Mouse (Mus musculus) cortical plate, adult 2 months (tissue): Measurements from ENCODE around the gene Nap1l4. TPM values are rescaled to one million over a fixed set of nuclear protein-coding genes. Genes with fewer than 3 reads are reported as not detected.

Experiments used
- H3K27ac ChIP-seq: fragments of 200-500 bp; 2 replicates; pipeline ENCODE4 v1.5.1; 2012; ENCODE audit warnings: low read length, control low read depth, inconsistent platforms; ENCODE audit not compliant: insufficient read depth
- H3K4me1 ChIP-seq: fragments of 200-500 bp; 2 replicates; pipeline ENCODE4 v1.6.1; 2011; ENCODE audit warnings: low read length; ENCODE audit not compliant: control insufficient read depth, insufficient read depth
- H3K4me3 ChIP-seq: fragments of 200-500 bp; 2 replicates; pipeline ENCODE4 v1.5.1; 2011; ENCODE audit warnings: mild to moderate bottlenecking, low read length, control low read depth; ENCODE audit not compliant: insufficient read depth
- CTCF ChIP-seq: fragments of 200-500 bp; IDR thresholded peaks from 2 replicates; pipeline ENCODE4 v1.5.1; 2011; ENCODE audit warnings: mild to moderate bottlenecking, control low read depth, low read length; ENCODE audit not compliant: insufficient read depth; ENCODE audit errors: extremely low read depth
- POLR2A ChIP-seq: fragments of 200-500 bp; IDR thresholded peaks from 2 replicates; pipeline ENCODE4 v1.6.1; 2011; ENCODE audit warnings: mild to moderate bottlenecking, low read length, control low read depth; ENCODE audit not compliant: insufficient read depth; ENCODE audit errors: extremely low read depth
- polyA plus RNA-seq: library from polyadenylated mRNA; depleted of rRNA; stranded (reverse); fragments of >200 nt; gene quantifications from 2 replicates; pipeline ENCODE4 v1.2.3, GENCODE M21; 2012; rRNA removed

The Nap1l4 gene
- polyA plus RNA-seq, 1 experiment = 130 TPM

GRCm38 (mm10) chr7:143473347-143474101 is 75.4 kb downstream of the Nap1l4 start, which contains the start of gene Slc22a18:
Gene Slc22a18 (plus strand): TSS chr7:143473736.
- H3K4me3 ChIP-seq = no peak within 1 kb of the TSS
- H3K27ac ChIP-seq = no peak within 1 kb of the TSS
- no peaks in the 10 kb centered on the region for H3K4me1 ChIP-seq
- no peak for TF ChIP-seq POLR2A
- TF ChIP-seq CTCF = no peak

DNA sequence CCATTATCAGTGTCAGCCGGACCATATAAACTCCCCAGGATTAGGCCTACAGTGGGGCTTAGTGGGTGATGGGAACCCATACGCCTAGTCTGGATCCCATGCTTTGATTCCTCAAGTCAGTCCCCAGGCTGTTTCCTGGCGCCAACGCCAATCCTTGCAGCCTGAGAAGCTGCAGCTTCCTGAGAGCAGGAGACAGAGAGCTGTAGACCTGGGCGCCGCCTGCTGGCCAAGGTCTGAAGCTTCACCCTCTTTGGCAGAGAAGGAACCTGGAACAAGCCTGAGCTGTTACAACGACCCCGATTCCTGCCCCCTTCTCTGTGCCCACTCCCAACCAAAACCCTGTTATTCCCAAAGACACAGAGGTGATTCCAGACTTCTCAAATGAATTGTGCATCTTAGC is 79.0 kb downstream of the Nap1l4 start:
- TF ChIP-seq CTCF = peak; percentile 77
- TF ChIP-seq POLR2A = no peak
- H3K4me3 ChIP-seq = no peak overlapping the region
- H3K27ac ChIP-seq = no peak overlapping the region
- no peaks in the 10 kb centered on the region for H3K4me1 ChIP-seq

GRCm38 (mm10) chr7:143467714-143468113 is 81.2 kb downstream of the Nap1l4 start:
- TF ChIP-seq POLR2A (no peak), CTCF (no peak)
- Histone ChIP-seq H3K27ac (no peak overlapping the region), H3K4me3 (no peak overlapping the region), H3K4me1 (no peaks in the 10 kb centered on the region)

DNA sequence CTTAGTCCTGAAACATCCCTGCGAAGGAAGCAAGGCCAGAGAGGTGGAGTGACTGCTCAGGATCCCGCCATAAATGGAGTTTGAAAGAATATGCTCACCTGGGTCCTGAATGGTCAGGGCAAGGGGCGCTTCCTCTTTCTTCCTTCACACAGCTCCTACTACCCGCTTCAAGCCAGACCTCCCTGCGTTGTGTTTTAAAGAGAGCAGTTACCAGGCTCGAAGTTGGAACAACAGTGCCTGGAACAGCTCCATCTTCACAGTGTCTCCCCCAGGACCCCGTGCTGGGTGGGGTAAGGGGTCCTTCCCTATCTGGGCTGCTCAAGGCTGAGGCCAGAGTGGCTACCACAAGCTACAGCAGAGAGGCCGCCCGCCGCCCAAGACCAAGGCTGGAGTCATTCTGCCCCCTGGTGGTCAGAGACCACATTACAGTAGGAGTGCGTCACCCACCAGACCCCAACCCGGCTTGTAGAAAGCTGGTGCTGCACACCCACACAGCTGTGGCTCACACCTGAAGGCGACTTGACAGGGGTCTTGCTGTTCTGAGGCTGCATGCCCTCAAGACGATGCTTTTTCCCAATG is 82.7 kb downstream of the Nap1l4 start:
- Histone ChIP-seq H3K4me1 (no peaks in the 10 kb centered on the region), H3K4me3 (no peak overlapping the region), H3K27ac (no peak overlapping the region)
- TF ChIP-seq CTCF = peak; percentile 85
- no peak for TF ChIP-seq POLR2A

DNA sequence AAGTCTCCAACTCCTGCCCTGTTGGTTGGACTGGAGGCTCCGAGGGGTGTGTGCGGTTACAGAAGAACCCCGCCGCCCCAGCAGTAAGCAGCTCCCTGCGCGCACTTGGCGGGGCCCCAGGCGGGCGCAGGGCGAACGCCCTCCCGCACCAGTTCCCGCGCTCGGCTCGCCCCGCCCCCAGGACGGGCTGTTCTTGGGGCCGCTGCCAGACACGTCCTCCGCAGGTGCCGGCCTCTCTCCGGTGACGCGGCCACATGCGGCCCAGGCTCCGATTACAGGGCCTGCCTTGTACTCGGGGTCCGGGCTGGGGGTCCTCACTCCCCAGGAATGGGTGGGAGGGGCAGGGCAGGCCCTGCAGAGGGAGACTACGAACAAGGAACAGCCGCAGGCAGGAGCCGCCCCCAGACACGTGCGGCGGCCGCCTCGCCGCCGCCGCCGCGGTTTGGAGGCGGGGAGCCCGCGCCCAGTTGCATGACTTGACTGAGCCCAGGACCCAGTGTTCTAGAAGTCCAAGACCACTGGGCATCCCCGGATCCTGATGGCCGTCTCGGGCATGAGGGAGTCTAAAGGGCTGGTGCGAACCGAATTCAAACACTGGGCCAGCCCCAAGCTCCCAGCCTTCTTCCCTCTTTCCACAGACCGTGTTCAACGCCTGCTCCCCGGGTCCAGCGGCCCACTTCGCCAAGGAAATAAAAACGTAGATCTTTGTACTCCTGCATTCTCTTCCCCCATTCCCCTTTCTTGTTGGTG is 83.9 kb downstream of the Nap1l4 start:
- no peak overlapping the region for H3K27ac ChIP-seq
- no peaks in the 10 kb centered on the region for H3K4me1 ChIP-seq
- TF ChIP-seq CTCF (no peak), POLR2A (no peak)
- no peak overlapping the region for H3K4me3 ChIP-seq

GRCm38 (mm10) chr7:143463865-143464415 is 85.0 kb downstream of the Nap1l4 start:
- no peak overlapping the region for H3K27ac ChIP-seq
- TF ChIP-seq POLR2A = no peak
- TF ChIP-seq CTCF = peak; percentile 82
- H3K4me1 ChIP-seq = no peaks in the 10 kb centered on the region
- H3K4me3 ChIP-seq = no peak overlapping the region

Other genes with a start within 250 kb of the Nap1l4 start
- gene Cdkn1c, start 88.1 kb downstream of the Nap1l4 start, polyA plus RNA-seq = 12.0 and 12.6 TPM in 2 replicates
- gene Slc22a18, start 75.4 kb downstream of the Nap1l4 start, polyA plus RNA-seq = 0.72 and 1.1 TPM in 2 replicates
- gene Phlda2, start 46.0 kb downstream of the Nap1l4 start, polyA plus RNA-seq = 0.15 TPM in 1 of 2 replicates, not detected in the other
- gene Cars, start 51.0 kb upstream of the Nap1l4 start, polyA plus RNA-seq = 48.3 and 49.8 TPM in 2 replicates
- gene Tnfrsf26, start 79.6 kb upstream of the Nap1l4 start, polyA plus RNA-seq = 0.08 and 0.10 TPM in 2 replicates
- 2.0 and 2.9 TPM in 2 replicates for gene Tnfrsf22, start 100.6 kb upstream of the Nap1l4 start, polyA plus RNA-seq
- 2.5 and 3.0 TPM in 2 replicates for gene Tnfrsf23, start 136.8 kb upstream of the Nap1l4 start, polyA plus RNA-seq
- gene Osbpl5, start 207.9 kb upstream of the Nap1l4 start, polyA plus RNA-seq = 37.4 and 39.1 TPM in 2 replicates
- gene Mrgprg, start 217.9 kb upstream of the Nap1l4 start, polyA plus RNA-seq = not detected in 2 replicates
- gene Mrgpre, start 235.4 kb upstream of the Nap1l4 start, polyA plus RNA-seq = 5.3 and 5.7 TPM in 2 replicates